Mouse (Mus musculus): ENCODE measurements around the gene Nedd9. TPM values are rescaled to one million over a fixed set of nuclear protein-coding genes. Genes with fewer than 3 reads are reported as not detected.

Nedd9 gene
- polyA plus RNA-seq, 1 experiment: 65.6 TPM

GRCm38 (mm10) chr13:41494681-41495080, 7.5 kb upstream of the Nedd9 start:
- TF ChIP-seq CTCF (IDR thresholded peaks at IDR 0.05; ENCODE audit: borderline replicate concordance, insufficient read depth, low read length): no peak
- no peak for TF ChIP-seq POLR2A (IDR thresholded peaks at IDR 0.05; ENCODE audit: low read depth, low read length)
- H3K4me3 ChIP-seq (ENCODE audit: insufficient read depth, low read length): no peak overlapping the region

DNA sequence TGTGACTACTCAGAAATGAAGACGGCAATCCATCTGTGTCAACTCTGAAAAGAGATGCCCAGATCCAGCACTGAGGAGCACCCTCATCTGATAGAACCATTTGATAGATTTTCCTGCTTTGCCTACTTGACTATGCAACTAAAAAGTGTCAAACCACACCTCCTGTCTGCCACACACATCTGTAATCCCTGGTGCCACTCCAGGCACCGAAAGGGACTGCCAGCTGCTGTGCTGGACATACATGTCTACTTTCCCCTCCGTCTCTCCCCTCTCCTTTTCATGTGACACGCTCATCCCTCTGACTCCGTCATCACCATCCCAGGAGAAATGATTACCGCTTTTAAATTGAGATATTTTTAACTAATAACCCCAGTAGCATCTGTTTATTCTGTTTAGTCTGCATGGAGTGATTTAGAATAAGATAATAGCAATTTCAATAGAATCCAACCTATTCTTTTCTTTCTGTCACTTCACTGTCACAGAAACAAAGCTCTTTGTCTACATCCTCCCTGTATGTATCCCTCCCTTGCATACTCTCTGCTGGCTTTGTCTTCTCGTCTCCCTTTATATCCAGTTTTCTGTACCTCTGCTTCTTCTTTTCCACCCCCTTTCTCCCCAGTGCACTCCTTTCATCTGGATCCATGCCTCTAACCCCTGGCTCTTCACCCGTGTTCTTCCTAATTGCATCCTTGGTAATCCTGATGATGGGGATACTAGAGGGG, 5.0 kb upstream of the Nedd9 start:
- TF ChIP-seq POLR2A (IDR thresholded peaks at IDR 0.05; ENCODE audit: low read depth, low read length): no peak
- TF ChIP-seq CTCF (IDR thresholded peaks at IDR 0.05; ENCODE audit: borderline replicate concordance, insufficient read depth, low read length): no peak
- H3K27ac ChIP-seq (ENCODE audit: insufficient read depth, low read length): no peak overlapping the region

More at GRCm38 (mm10) chr13:41494681-41495080, 7.5 kb upstream of the Nedd9 start:
- peaks cover 8% of the 10 kb centered on the region for H3K4me1 ChIP-seq (ENCODE audit: control insufficient read depth, insufficient read depth, low read length)
- H3K27ac ChIP-seq (ENCODE audit: insufficient read depth, low read length): peak overlapping the region; percentile 25; the same call in 1 of the 2 replicates

DNA sequence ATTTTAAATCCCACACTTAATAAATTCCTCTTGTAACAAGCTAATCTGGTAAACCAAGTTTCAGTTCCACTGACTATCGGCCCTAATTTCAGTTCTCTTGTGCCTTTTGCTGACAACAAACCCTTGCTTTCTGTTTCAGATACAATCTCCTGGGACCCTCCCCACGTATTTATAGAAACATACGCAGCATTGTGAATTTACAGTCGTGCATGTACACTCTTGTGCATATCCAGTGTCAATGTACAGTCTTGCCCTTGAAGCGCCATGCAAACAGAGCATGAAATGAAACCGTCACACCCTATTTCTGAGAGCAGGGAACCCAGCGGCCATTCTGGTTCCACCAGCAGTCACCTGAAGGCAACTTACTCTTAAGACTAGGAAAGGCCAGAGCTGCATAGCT, 4.4 kb upstream of the Nedd9 start:
- no peak overlapping the region for H3K27ac ChIP-seq (ENCODE audit: insufficient read depth, low read length)
- H3K4me3 ChIP-seq (ENCODE audit: insufficient read depth, low read length): no peak overlapping the region
- peaks cover 10% of the 10 kb centered on the region for H3K4me1 ChIP-seq (ENCODE audit: control insufficient read depth, insufficient read depth, low read length)
- TF ChIP-seq CTCF (IDR thresholded peaks at IDR 0.05; ENCODE audit: borderline replicate concordance, insufficient read depth, low read length): no peak
- no peak for TF ChIP-seq POLR2A (IDR thresholded peaks at IDR 0.05; ENCODE audit: low read depth, low read length)

More for the DNA sequence above, 5.0 kb upstream of the Nedd9 start:
- H3K4me1 ChIP-seq (ENCODE audit: control insufficient read depth, insufficient read depth, low read length): peaks cover 10% of the 10 kb centered on the region
- no peak overlapping the region for H3K4me3 ChIP-seq (ENCODE audit: insufficient read depth, low read length)

GRCm38 (mm10) chr13:41490282-41490681, 3.1 kb upstream of the Nedd9 start:
- Histone ChIP-seq H3K4me3 (ENCODE audit: insufficient read depth, low read length) (no peak overlapping the region), H3K4me1 (ENCODE audit: control insufficient read depth, insufficient read depth, low read length) (peaks cover 10% of the 10 kb centered on the region), H3K27ac (ENCODE audit: insufficient read depth, low read length) (no peak overlapping the region)
- TF ChIP-seq CTCF (IDR thresholded peaks at IDR 0.05; ENCODE audit: borderline replicate concordance, insufficient read depth, low read length) (no peak), POLR2A (IDR thresholded peaks at IDR 0.05; ENCODE audit: low read depth, low read length) (no peak)

DNA sequence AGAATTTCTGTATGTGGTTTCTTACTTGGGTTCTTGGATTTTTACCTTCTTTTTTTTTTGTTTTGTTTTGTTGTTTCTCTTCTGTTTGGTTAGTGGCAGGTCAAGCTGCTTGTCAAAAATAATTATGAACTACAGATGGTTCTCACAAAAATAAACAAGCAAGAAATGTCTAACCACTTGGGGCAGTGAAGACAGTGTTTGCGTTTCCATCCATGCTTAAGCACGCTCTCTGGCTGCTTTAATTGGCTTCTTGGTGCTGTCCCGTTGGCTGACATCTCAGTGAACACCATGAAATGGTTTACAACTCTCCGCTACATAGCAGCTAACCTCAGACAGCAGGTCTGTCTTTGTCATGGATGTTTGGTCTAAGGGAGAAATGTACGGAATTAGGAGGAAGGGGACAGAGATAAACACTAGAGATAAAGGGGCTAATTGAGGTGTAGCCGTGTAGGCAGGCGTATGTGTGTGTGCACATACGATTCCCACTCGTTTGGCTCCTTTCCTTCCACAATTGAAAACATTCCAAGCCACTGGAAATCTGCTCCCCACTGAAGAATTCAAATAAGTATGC, 2.6 kb upstream of the Nedd9 start:
- TF ChIP-seq POLR2A (IDR thresholded peaks at IDR 0.05; ENCODE audit: low read depth, low read length) (no peak), CTCF (IDR thresholded peaks at IDR 0.05; ENCODE audit: borderline replicate concordance, insufficient read depth, low read length) (no peak)
- H3K4me1 ChIP-seq (ENCODE audit: control insufficient read depth, insufficient read depth, low read length): peaks cover 7% of the 10 kb centered on the region
- no peak overlapping the region for H3K4me3 ChIP-seq (ENCODE audit: insufficient read depth, low read length)
- H3K27ac ChIP-seq (ENCODE audit: insufficient read depth, low read length): 0 out of 2 replicates have a peak overlapping the region, but pooled peaks have one; percentile 17

DNA sequence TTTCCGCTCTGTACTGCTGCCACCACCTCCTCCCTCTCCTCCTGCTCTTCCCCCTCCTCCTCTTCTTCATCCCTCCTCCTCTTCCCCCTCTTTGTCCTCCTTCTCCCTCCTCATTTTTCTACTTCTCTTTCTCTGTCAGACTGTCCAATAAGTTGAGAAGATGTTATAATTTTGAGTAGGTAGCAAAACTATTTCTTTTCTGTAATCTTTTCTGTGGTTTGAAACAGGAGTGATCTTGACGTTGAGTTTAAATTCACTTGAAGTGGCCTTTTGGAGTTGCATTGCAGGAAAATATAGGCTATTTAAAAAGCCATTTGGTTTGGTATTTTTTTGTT, 214 bp upstream of the Nedd9 start:
- Histone ChIP-seq H3K27ac (ENCODE audit: insufficient read depth, low read length) (no peak overlapping the region), H3K4me3 (ENCODE audit: insufficient read depth, low read length) (no peak overlapping the region), H3K4me1 (ENCODE audit: control insufficient read depth, insufficient read depth, low read length) (peaks cover 4% of the 10 kb centered on the region; the same call in 1 of the 2 replicates)
- no peak for TF ChIP-seq POLR2A (IDR thresholded peaks at IDR 0.05; ENCODE audit: low read depth, low read length)
- TF ChIP-seq CTCF (IDR thresholded peaks at IDR 0.05; ENCODE audit: borderline replicate concordance, insufficient read depth, low read length): no peak

DNA sequence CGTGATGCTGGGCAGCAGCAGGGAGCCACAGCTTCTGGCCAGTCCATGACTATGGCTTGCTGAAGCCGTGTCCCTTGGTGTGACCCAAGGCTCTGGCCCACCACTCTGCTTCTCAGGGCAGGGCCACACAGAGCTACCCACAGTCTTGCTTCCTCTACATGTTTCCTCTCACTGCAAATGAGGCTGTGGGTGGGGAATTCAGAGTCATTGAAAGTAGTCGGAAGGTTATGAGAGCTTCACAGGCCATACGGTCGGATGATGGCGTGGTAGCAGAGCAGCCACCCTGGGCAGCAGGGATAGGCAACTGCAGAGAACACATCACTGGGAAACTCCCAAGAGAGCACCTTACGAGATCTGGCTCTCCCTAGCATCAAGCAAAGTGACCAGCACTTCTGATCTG, 3.2 kb downstream of the Nedd9 start:
- no peak overlapping the region for H3K27ac ChIP-seq (ENCODE audit: insufficient read depth, low read length)
- H3K4me1 ChIP-seq (ENCODE audit: control insufficient read depth, insufficient read depth, low read length): peaks cover 2% of the 10 kb centered on the region; the same call in 1 of the 2 replicates
- no peak overlapping the region for H3K4me3 ChIP-seq (ENCODE audit: insufficient read depth, low read length)
- TF ChIP-seq POLR2A (IDR thresholded peaks at IDR 0.05; ENCODE audit: low read depth, low read length) (no peak), CTCF (IDR thresholded peaks at IDR 0.05; ENCODE audit: borderline replicate concordance, insufficient read depth, low read length) (no peak)

- TF ChIP-seq CTCF (IDR thresholded peaks at IDR 0.05; ENCODE audit: borderline replicate concordance, insufficient read depth, low read length): no peak
- TF ChIP-seq POLR2A (IDR thresholded peaks at IDR 0.05; ENCODE audit: low read depth, low read length): no peak
- Histone ChIP-seq H3K4me1 (ENCODE audit: control insufficient read depth, insufficient read depth, low read length) (no peaks in the 10 kb centered on the region), H3K27ac (ENCODE audit: insufficient read depth, low read length) (no peak overlapping the region), H3K4me3 (ENCODE audit: insufficient read depth, low read length) (no peak overlapping the region)
Measured at GRCm38 (mm10) chr13:41482408-41483011, 4.7 kb downstream of the Nedd9 start.

- TF ChIP-seq POLR2A (IDR thresholded peaks at IDR 0.05; ENCODE audit: low read depth, low read length): no peak
- TF ChIP-seq CTCF (IDR thresholded peaks at IDR 0.05; ENCODE audit: borderline replicate concordance, insufficient read depth, low read length): no peak
Measured at GRCm38 (mm10) chr13:41479737-41480435, 7.3 kb downstream of the Nedd9 start.

More at GRCm38 (mm10) chr13:41479737-41480435, 7.3 kb downstream of the Nedd9 start:
- Histone ChIP-seq H3K27ac (ENCODE audit: insufficient read depth, low read length) (no peak overlapping the region), H3K4me3 (ENCODE audit: insufficient read depth, low read length) (no peak overlapping the region), H3K4me1 (ENCODE audit: control insufficient read depth, insufficient read depth, low read length) (no peaks in the 10 kb centered on the region)
